Mouse (Mus musculus): ENCODE measurements around the gene Eif6. TPM values are rescaled to one million over a fixed set of nuclear protein-coding genes. Genes with fewer than 3 reads are reported as not detected.

Gene Eif6
- polyA plus RNA-seq, 1 experiment from 2014 or later: 20.9 TPM

- WGBS (ENCODE audit: missing documents): 65% methylated on average over 18 of the region's 18 CpGs
- H3K36me3 ChIP-seq (ENCODE audit: inconsistent target): no peaks in the 10 kb centered on the region
These were observed 38.5 kb downstream of the Eif6 start for GRCm38 (mm10) chr2:155787949-155788931.

GRCm38 (mm10) chr2:155786905-155787304 lies 39.8 kb downstream of the Eif6 start:
- Histone ChIP-seq H3K36me3 (ENCODE audit: inconsistent target) (no peaks in the 10 kb centered on the region), H3K4me3 (ENCODE audit: inconsistent target) (no peak overlapping the region), H3K27ac (no peak overlapping the region), H3K79me2 (ENCODE audit: inconsistent target) (no peaks in the 10 kb centered on the region)
- WGBS (ENCODE audit: missing documents): 19% methylated on average over 5 of the region's 5 CpGs

More at GRCm38 (mm10) chr2:155787949-155788931, 38.5 kb downstream of the Eif6 start:
- no peak overlapping the region for H3K4me3 ChIP-seq (ENCODE audit: inconsistent target)
- H3K27ac ChIP-seq: no peak overlapping the region
- no peaks in the 10 kb centered on the region for H3K79me2 ChIP-seq (ENCODE audit: inconsistent target)

- no peaks in the 10 kb centered on the region for H3K36me3 ChIP-seq (ENCODE audit: inconsistent target)
- 75% methylated on average over 6 of the region's 6 CpGs for WGBS (ENCODE audit: missing documents)
- no peak overlapping the region for H3K27ac ChIP-seq
- no peak overlapping the region for H3K4me3 ChIP-seq (ENCODE audit: inconsistent target)
- H3K79me2 ChIP-seq (ENCODE audit: inconsistent target): no peaks in the 10 kb centered on the region
These were observed 42.2 kb downstream of the Eif6 start for GRCm38 (mm10) chr2:155784534-155784933.

- Histone ChIP-seq H3K36me3 (ENCODE audit: inconsistent target) (no peaks in the 10 kb centered on the region), H3K79me2 (ENCODE audit: inconsistent target) (no peaks in the 10 kb centered on the region)
- 81% methylated on average over 3 of the region's 3 CpGs for WGBS (ENCODE audit: missing documents)
These were observed 47.2 kb downstream of the Eif6 start for GRCm38 (mm10) chr2:155779506-155779905.

GRCm38 (mm10) chr2:155779066-155779465 lies 47.7 kb downstream of the Eif6 start:
- Histone ChIP-seq H3K27ac (no peak overlapping the region), H3K79me2 (ENCODE audit: inconsistent target) (no peaks in the 10 kb centered on the region), H3K4me3 (ENCODE audit: inconsistent target) (no peak overlapping the region), H3K36me3 (ENCODE audit: inconsistent target) (no peaks in the 10 kb centered on the region)
- WGBS (ENCODE audit: missing documents): 47% methylated on average over 5 of the region's 7 CpGs

More at GRCm38 (mm10) chr2:155779506-155779905, 47.2 kb downstream of the Eif6 start:
- Histone ChIP-seq H3K27ac (no peak overlapping the region), H3K4me3 (ENCODE audit: inconsistent target) (no peak overlapping the region)

GRCm38 (mm10) chr2:155778004-155778403 lies 48.7 kb downstream of the Eif6 start:
- Histone ChIP-seq H3K27ac (no peak overlapping the region), H3K4me3 (ENCODE audit: inconsistent target) (no peak overlapping the region), H3K36me3 (ENCODE audit: inconsistent target) (no peaks in the 10 kb centered on the region), H3K79me2 (ENCODE audit: inconsistent target) (no peaks in the 10 kb centered on the region)
- WGBS (ENCODE audit: missing documents): 76% methylated on average over 6 of the region's 6 CpGs

- WGBS (ENCODE audit: missing documents): 86% methylated on average over 4 of the region's 4 CpGs
- H3K79me2 ChIP-seq (ENCODE audit: inconsistent target): no peaks in the 10 kb centered on the region
- no peaks in the 10 kb centered on the region for H3K36me3 ChIP-seq (ENCODE audit: inconsistent target)
- no peak overlapping the region for H3K27ac ChIP-seq
- no peak overlapping the region for H3K4me3 ChIP-seq (ENCODE audit: inconsistent target)
These were observed 49.1 kb downstream of the Eif6 start for GRCm38 (mm10) chr2:155777688-155777985.

GRCm38 (mm10) chr2:155776824-155777687 lies 49.7 kb downstream of the Eif6 start:
- Histone ChIP-seq H3K27ac (no peak overlapping the region), H3K36me3 (ENCODE audit: inconsistent target) (no peaks in the 10 kb centered on the region), H3K79me2 (ENCODE audit: inconsistent target) (no peaks in the 10 kb centered on the region), H3K4me3 (ENCODE audit: inconsistent target) (no peak overlapping the region)
- WGBS (ENCODE audit: missing documents): 70% methylated on average over 10 of the region's 10 CpGs

GRCm38 (mm10) chr2:155775685-155776263 lies 51.0 kb downstream of the Eif6 start:
- H3K4me3 ChIP-seq (ENCODE audit: inconsistent target): no peak overlapping the region
- 7% methylated on average over 19 of the region's 44 CpGs for whole genome bisulfite sequencing (ENCODE audit: missing documents)

GRCm38 (mm10) chr2:155774927-155775684 lies 51.6 kb downstream of the Eif6 start, which contains the start of gene Mmp24:
Gene Mmp24, plus strand, starts transcription at chr2:155775342.
- WGBS (ENCODE audit: missing documents): 1% methylated on average over 56 of the region's 100 CpGs
- Histone ChIP-seq H3K36me3 (ENCODE audit: inconsistent target) (no peaks in the 10 kb centered on the region), H3K79me2 (ENCODE audit: inconsistent target) (no peaks in the 10 kb centered on the region), H3K27ac (no peak within 1 kb of the TSS), H3K4me3 (ENCODE audit: inconsistent target) (no peak within 1 kb of the TSS)

More at GRCm38 (mm10) chr2:155775685-155776263, 51.0 kb downstream of the Eif6 start:
- Histone ChIP-seq H3K79me2 (ENCODE audit: inconsistent target) (no peaks in the 10 kb centered on the region), H3K36me3 (ENCODE audit: inconsistent target) (no peaks in the 10 kb centered on the region), H3K27ac (no peak overlapping the region)

- H3K36me3 ChIP-seq (ENCODE audit: inconsistent target): no peaks in the 10 kb centered on the region
- no peaks in the 10 kb centered on the region for H3K79me2 ChIP-seq (ENCODE audit: inconsistent target)
- WGBS (ENCODE audit: missing documents): 52% methylated on average over 11 of the region's 11 CpGs
- H3K4me3 ChIP-seq (ENCODE audit: inconsistent target): no peak overlapping the region
- H3K27ac ChIP-seq: no peak overlapping the region
These were observed 52.3 kb downstream of the Eif6 start for GRCm38 (mm10) chr2:155774261-155774926.

GRCm38 (mm10) chr2:155773664-155774063 lies 53.1 kb downstream of the Eif6 start:
- Histone ChIP-seq H3K27ac (no peak overlapping the region), H3K36me3 (ENCODE audit: inconsistent target) (no peaks in the 10 kb centered on the region), H3K4me3 (ENCODE audit: inconsistent target) (no peak overlapping the region), H3K79me2 (ENCODE audit: inconsistent target) (no peaks in the 10 kb centered on the region)
- WGBS (ENCODE audit: missing documents): 80% methylated on average over 4 of the region's 4 CpGs

Data from macrophage (primary cell).